Mouse (Mus musculus) midbrain, embryonic 13.5 days (tissue): ENCODE measurements around the gene Gm9639. TPM values are rescaled to one million over a fixed set of nuclear protein-coding genes. Genes with fewer than 3 reads are reported as not detected.
"Not testable (repeated sequence)": the region's sequence is repeated elsewhere in the genome, so short reads cannot be mapped to it uniquely, and the experiment has no call there.

ENCODE experiments used
- ATAC-seq: fragments of 200-750 bp; cut with Nextera tagmentation; 2 replicates; pipeline ENCODE4 v1.8.0; 2017; ENCODE audit warnings: mild to moderate bottlenecking, moderate TSS enrichment, moderate library complexity
- H3K27ac ChIP-seq: fragments of 300-500 bp; sonication (generic); 2 replicates; pipeline ENCODE4 v1.5.1; 2015; ENCODE audit warnings: inconsistent platforms, mild to moderate bottlenecking, moderate library complexity
- H3K27me3 ChIP-seq: fragments of 300-500 bp; sonication (generic); 2 replicates; pipeline ENCODE4 v1.6.1; 2015; ENCODE audit warnings: mild to moderate bottlenecking, inconsistent platforms
- H3K36me3 ChIP-seq: fragments of 300-500 bp; sonication (generic); 2 replicates; pipeline ENCODE4 v1.6.1; 2015; ENCODE audit warnings: mild to moderate bottlenecking, inconsistent platforms
- H3K4me1 ChIP-seq: fragments of 300-500 bp; sonication (generic); replicated peaks from 2 replicates; pipeline ENCODE4 v1.6.1; 2015; ENCODE audit warnings: inconsistent platforms
- H3K4me2 ChIP-seq: fragments of 300-500 bp; sonication (generic); replicated peaks from 2 replicates; pipeline ENCODE4 v1.6.1; 2015; ENCODE audit warnings: moderate library complexity, mild to moderate bottlenecking, inconsistent platforms
- H3K4me3 ChIP-seq: fragments of 300-500 bp; sonication (generic); replicated peaks from 2 replicates; pipeline ENCODE4 v1.5.1; 2015; ENCODE audit warnings: mild to moderate bottlenecking, inconsistent platforms
- H3K9ac ChIP-seq: fragments of 300-500 bp; sonication (generic); replicated peaks from 2 replicates; pipeline ENCODE4 v1.6.1; 2015; ENCODE audit warnings: mild to moderate bottlenecking, inconsistent platforms
- H3K9me3 ChIP-seq: fragments of 300-500 bp; sonication (generic); 2 replicates; pipeline ENCODE4 v1.6.1; 2016; ENCODE audit warnings: mild to moderate bottlenecking, inconsistent platforms
- WGBS: fragments of 180-500 bp; shearing (Covaris S2); methylation state at CpG from one replicate; pipeline ENCODE4 v1.1.7; 2015; 5-methylcytosine and 5-hydroxymethylcytosine counted together
- polyA plus RNA-seq: library from polyadenylated mRNA; unstranded; fragments of >200 nt; fragmentation: Nextera tagmentation; extraction: Ambion mirVana; gene quantifications from 2 replicates; pipeline ENCODE4 v1.2.1, GENCODE M21; 2015

Gene Gm9639
- polyA plus RNA-seq, 1 experiment from 2014 or later: not detected

DNA sequence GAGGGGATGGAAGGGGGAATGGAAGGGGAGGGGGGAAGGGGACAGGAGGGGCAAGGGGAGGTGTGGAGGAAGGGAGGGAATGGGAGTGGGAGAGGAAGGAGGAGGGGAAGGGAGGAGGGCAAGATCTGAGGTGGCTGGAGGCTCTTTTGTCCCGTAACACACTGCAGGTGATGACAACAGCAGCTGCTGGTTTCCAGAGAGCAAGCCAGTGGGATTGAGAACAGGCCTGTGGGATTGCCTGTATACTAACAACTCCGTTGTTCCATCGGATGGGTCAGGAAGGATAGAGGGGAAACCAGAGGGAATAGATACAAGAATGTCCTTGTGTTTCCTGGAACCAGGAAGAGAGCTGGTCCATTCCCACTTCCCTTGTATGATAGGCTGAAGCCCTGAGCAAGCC lies 2.8 kb upstream of the Gm9639 start:
- no peaks in the 10 kb centered on the region for H3K27me3 ChIP-seq
- no peak overlapping the region; the same call in 1 of the 2 replicates for H3K9ac ChIP-seq
- peaks cover 16% of the 10 kb centered on the region for H3K4me1 ChIP-seq
- no peaks in the 10 kb centered on the region for H3K9me3 ChIP-seq
- H3K4me3 ChIP-seq: no peak overlapping the region
- WGBS: 12% methylated on average over 3 of the region's 3 CpGs
- ATAC-seq: no peak
- no peaks in the 10 kb centered on the region for H3K36me3 ChIP-seq
- H3K27ac ChIP-seq: peak overlapping the region; percentile 73
- H3K4me2 ChIP-seq: no peak overlapping the region

DNA sequence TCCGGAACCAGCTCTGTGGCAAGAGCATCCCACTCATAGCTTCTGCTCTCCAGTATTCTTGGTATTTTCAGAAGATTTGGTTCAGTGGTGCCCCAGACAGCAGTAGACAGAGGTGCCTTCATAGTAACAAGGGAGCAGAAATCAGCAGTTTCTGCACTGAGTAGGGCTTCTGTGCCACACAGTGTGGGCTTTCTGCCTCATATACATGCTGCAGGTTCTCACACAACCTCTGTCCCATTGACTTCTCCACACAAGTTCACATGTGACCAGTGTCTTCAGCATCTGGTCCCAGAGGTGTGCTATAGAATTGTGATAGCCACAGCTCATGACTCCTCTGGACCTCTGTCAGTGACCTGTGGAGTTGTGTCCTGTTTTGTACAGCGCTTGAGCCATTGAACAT lies 6.3 kb downstream of the Gm9639 start:
- no peak overlapping the region for H3K27ac ChIP-seq
- H3K36me3 ChIP-seq: no peaks in the 10 kb centered on the region
- no peak overlapping the region for H3K4me3 ChIP-seq
- H3K4me1 ChIP-seq: no peaks in the 10 kb centered on the region
- no peak overlapping the region for H3K4me2 ChIP-seq
- H3K9me3 ChIP-seq: no peaks in the 10 kb centered on the region
- no peak for ATAC-seq
- 84% methylated on average over 2 of the region's 2 CpGs for WGBS
- no peaks in the 10 kb centered on the region for H3K27me3 ChIP-seq
- H3K9ac ChIP-seq: no peak overlapping the region

DNA sequence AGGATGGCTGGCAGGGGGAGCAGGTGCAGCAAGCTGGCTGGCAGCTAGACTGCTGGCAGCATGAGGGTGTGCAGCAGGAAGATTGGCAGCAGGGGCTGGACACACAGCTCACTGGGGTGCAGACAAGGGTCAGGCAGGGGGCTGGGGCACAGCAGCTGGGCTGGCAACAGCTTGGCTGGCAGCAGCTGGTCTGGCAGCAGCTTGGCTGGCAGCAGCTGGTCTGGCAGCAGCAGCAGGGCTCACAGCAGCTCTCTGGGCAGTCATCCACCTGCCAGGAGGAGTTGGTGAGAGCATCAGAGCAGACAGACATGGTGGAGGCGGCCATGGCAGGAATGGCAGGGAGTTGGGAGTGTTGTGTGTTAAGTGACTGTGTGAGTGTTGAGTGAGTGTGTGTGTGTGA lies 7.0 kb downstream of the Gm9639 start, which contains the start of gene Gm7137:
TSS of gene Gm7137 (minus strand) at position 325 of the 400 bp plus-strand sequence.
- H3K9ac ChIP-seq, H3K4me3 ChIP-seq, ATAC-seq, H3K27ac ChIP-seq, H3K27me3 ChIP-seq, H3K4me2 ChIP-seq, H3K4me1 ChIP-seq, H3K9me3 ChIP-seq, H3K36me3 ChIP-seq: not testable (repeated sequence)
- 43% methylated on average over 1 of the region's 1 CpGs for WGBS

DNA sequence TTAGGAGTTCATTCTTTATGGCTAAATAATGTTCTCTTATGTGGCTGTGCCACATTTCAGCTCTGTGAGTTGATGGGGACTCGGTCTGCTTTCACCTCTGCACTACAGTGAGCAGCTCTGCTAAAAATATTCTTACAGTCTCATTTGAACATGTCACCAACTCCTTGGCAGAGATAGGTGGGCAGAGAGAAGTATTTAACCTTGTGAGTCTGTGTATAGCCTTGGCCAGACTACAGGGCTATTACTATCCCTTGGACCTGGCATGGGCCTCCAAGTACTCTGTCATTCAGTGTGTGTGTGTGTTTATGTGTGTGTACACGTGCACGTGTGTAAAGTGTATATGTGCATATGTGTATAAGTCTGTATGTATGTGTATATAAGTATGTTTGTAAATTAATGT lies 11.5 kb downstream of the Gm9639 start:
- H3K4me2 ChIP-seq: not testable (repeated sequence)

DNA sequence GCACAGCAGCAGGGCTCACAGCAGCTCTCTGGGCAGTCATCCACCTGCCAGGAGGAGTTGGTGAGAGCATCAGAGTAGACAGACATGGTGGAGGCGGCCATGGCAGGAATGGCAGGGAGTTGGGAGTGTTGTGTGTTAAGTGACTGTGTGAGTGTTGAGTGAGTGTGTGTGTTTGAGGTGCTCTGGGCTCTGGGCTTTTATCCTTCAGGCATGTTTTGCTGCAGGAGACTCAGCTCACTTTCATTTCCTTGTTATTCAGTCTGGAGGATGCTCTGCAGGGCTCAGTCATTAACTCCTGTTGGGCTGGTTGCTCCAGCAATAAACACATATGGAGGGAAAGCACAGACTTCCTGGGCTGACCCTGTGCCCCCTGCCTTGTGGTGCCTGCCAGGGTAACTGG lies 12.4 kb downstream of the Gm9639 start, which contains the start of gene Gm3250:
TSS of gene Gm3250 (minus strand) at position 101 of the 400 bp plus-strand sequence.
- ATAC-seq, H3K4me1 ChIP-seq, H3K27me3 ChIP-seq, H3K36me3 ChIP-seq, H3K4me2 ChIP-seq, H3K27ac ChIP-seq, H3K9me3 ChIP-seq, H3K9ac ChIP-seq, H3K4me3 ChIP-seq: not testable (repeated sequence)
- 33% methylated on average over 1 of the region's 1 CpGs for WGBS

More for the DNA sequence above, 11.5 kb downstream of the Gm9639 start:
- H3K9ac ChIP-seq, H3K4me1 ChIP-seq, H3K36me3 ChIP-seq, H3K9me3 ChIP-seq, H3K27me3 ChIP-seq, H3K27ac ChIP-seq, H3K4me3 ChIP-seq, ATAC-seq: not testable (repeated sequence)
- WGBS: 93% methylated on average over 2 of the region's 3 CpGs

DNA sequence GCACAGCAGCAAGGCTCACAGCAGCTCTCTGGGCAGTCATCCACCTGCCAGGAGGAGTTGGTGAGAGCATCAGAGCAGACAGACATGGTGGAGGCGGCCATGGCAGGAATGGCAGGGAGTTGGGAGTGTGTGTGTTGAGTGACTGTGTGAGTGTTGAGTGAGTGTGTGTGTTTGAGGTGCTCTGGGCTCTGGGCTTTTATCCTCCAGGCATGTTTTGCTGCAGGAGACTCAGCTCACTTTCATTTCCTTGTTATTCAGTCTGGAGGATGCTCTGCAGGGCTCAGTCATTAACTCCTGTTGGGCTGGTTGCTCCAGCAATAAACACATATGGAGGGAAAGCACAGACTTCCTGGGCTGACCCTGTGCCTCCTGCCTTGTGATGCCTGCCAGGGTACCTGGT lies 18.0 kb downstream of the Gm9639 start, which contains the start of gene Gm7138:
TSS of gene Gm7138 (minus strand) at position 101 of the 400 bp plus-strand sequence.
- H3K27ac ChIP-seq, H3K9me3 ChIP-seq, H3K36me3 ChIP-seq, H3K4me3 ChIP-seq, H3K4me1 ChIP-seq, ATAC-seq, H3K4me2 ChIP-seq, H3K27me3 ChIP-seq, H3K9ac ChIP-seq: not testable (repeated sequence)
- WGBS: 63% methylated on average over 1 of the region's 1 CpGs

DNA sequence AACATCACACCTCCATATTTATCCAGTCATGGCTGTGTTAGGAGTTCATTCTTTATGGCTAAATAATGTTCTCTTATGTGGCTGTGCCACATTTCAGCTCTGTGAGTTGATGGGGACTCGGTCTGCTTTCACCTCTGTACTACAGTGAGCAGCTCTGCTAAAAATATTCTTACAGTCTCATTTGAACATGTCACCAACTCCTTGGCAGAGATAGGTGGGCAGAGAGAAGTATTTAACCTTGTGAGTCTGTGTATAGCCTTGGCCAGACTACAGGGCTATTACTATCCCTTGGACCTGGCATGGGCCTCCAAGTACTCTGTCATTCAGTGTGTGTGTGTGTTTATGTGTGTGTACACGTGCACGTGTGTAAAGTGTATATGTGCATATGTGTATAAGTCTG lies 22.7 kb downstream of the Gm9639 start:
- not testable (repeated sequence) for H3K27me3 ChIP-seq, H3K9me3 ChIP-seq, H3K4me3 ChIP-seq, ATAC-seq, H3K4me1 ChIP-seq, H3K27ac ChIP-seq, H3K9ac ChIP-seq, H3K4me2 ChIP-seq, H3K36me3 ChIP-seq
- WGBS: 91% methylated on average over 3 of the region's 3 CpGs

DNA sequence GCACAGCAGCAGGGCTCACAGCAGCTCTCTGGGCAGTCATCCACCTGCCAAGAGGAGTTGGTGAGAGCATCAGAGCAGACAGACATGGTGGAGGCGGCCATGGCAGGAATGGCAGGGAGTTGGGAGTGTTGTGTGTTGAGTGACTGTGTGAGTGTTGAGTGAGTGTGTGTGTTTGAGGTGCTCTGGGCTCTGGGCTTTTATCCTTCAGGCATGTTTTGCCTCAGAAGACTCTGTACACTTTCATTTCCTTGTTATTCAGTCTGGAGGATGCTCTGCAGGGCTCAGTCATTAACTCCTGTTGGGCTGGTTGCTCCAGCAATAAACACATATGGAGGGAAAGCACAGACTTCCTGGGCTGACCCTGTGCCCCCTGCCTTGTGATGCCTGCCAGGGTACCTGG lies 23.7 kb downstream of the Gm9639 start, which contains the start of gene Gm3238:
TSS of gene Gm3238 (minus strand) at position 101 of the 400 bp plus-strand sequence.
- not testable (repeated sequence) for ATAC-seq, H3K27me3 ChIP-seq, H3K9me3 ChIP-seq, H3K36me3 ChIP-seq, H3K9ac ChIP-seq, H3K27ac ChIP-seq, H3K4me3 ChIP-seq, H3K4me1 ChIP-seq, H3K4me2 ChIP-seq
- WGBS: 70% methylated on average over 1 of the region's 1 CpGs

DNA sequence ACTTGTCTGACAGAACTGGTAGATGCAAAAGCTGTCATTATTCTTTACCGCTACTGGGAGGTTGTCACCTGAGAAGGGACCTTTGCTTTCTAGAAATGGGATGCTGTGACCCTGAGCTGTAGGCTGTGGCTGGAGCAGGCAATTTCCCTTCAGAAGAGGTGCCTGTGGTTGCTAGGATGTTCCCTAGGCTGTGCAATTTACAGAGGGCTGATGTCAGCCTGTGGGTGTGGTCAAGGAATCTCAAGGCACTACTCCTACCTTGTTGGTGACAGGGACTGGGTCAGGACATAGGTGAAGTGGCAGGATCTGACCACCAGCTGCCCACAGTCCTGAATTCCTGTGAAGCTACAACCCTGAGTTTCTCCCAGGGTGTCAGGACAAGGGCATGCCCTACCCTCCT lies 25.1 kb downstream of the Gm9639 start:
- H3K4me3 ChIP-seq: no peak overlapping the region
- no peak overlapping the region for H3K4me2 ChIP-seq
- H3K9me3 ChIP-seq: no peaks in the 10 kb centered on the region
- H3K36me3 ChIP-seq: no peaks in the 10 kb centered on the region
- H3K9ac ChIP-seq: no peak overlapping the region
- WGBS: 87% methylated on average over 1 of the region's 1 CpGs
- H3K27ac ChIP-seq: no peak overlapping the region
- no peaks in the 10 kb centered on the region for H3K4me1 ChIP-seq
- no peak for ATAC-seq
- H3K27me3 ChIP-seq: no peaks in the 10 kb centered on the region

DNA sequence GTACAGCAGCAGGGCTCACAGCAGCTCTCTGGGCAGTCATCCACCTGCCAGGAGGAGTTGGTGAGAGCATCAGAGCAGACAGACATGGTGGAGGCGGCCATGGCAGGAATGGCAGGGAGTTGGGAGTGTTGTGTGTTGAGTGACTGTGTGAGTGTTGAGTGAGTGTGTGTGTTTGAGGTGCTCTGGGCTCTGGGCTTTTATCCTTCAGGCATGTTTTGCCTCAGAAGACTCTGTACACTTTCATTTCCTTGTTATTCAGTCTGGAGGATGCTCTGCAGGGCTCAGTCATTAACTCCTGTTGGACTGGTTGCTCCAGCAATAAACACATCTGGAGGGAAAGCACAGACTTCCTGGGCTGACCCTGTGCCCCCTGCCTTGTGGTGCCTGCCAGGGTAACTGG lies 35.3 kb downstream of the Gm9639 start, which contains the start of gene Gm3233:
TSS of gene Gm3233 (minus strand) at position 101 of the 400 bp plus-strand sequence.
- not testable (repeated sequence) for H3K27ac ChIP-seq, H3K36me3 ChIP-seq, H3K9me3 ChIP-seq, H3K4me3 ChIP-seq, H3K4me2 ChIP-seq, H3K27me3 ChIP-seq, H3K9ac ChIP-seq, H3K4me1 ChIP-seq, ATAC-seq
- 70% methylated on average over 1 of the region's 1 CpGs for WGBS

DNA sequence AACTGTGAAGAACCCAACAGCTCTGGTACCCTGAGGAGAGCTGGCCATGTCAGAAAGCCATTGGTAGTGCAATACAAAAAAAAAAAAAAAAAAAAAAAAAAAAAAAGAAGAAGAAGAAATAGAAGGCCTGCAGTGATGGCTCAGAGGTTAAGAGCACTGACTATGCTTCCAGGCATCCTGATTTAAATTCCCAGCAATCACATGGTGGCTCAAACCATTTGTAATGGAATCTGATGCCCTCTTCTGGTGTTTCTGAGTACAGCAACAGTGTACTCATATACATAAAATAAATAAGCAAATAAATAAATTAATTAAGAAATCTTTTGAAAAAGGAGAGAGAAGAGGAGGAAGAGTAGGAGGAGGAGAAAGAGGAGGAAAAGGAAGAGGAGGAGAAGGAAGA lies 41.4 kb downstream of the Gm9639 start:
- Histone ChIP-seq H3K27ac (no peak overlapping the region), H3K36me3 (no peaks in the 10 kb centered on the region), H3K4me1 (0 out of 2 replicates have a peak, but pooled peaks cover 6% of the 10 kb centered on the region), H3K4me3 (no peak overlapping the region), H3K27me3 (no peaks in the 10 kb centered on the region), H3K9ac (no peak overlapping the region), H3K4me2 (no peak overlapping the region), H3K9me3 (no peaks in the 10 kb centered on the region)
- ATAC-seq: no peak

DNA sequence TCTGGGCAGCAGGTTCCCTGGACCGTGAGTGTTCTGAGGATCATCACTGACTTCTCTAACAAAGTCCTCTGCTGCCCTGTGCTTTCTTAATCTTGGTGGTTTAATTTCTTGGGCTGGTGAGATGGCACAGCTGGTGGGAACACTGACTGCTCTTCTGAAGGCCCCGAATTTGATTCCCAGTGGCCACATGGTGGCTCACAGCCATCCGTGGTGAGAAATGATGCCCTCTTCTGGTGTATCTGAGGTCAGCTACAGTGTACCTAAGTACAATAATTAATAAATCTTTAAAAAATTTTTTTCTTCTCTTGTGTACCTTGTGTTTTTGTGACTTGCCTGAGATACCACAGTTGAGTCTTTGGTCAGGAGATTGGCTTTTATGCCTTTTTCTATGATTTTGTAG lies 42.6 kb downstream of the Gm9639 start:
- not testable (repeated sequence) for H3K27me3 ChIP-seq, H3K27ac ChIP-seq, H3K4me1 ChIP-seq, H3K9me3 ChIP-seq, H3K9ac ChIP-seq, ATAC-seq, H3K4me2 ChIP-seq, H3K36me3 ChIP-seq, H3K4me3 ChIP-seq
- 65% methylated on average over 3 of the region's 3 CpGs for WGBS

DNA sequence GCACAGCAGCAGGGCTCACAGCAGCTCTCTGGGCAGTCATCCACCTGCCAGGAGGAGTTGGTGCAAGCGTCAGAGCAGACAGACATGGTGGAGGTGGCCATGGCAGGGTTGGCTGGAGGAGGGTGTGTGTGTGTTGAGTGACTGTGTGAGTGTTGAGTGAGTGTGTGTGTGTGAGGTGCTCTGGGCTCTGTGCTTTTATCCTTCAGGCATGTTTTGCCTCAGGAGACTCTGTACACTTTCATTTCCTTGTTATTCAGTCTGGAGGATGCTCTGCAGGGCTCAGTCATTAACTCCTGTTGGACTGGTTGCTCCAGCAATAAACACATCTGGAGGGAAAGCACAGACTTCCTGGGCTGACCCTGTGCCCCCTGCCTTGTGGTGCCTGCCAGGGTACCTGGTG lies 43.6 kb downstream of the Gm9639 start, which contains the start of gene Gm9736:
TSS of gene Gm9736 (minus strand) at position 101 of the 400 bp plus-strand sequence.
- ATAC-seq, H3K4me1 ChIP-seq, H3K4me3 ChIP-seq, H3K9ac ChIP-seq, H3K9me3 ChIP-seq, H3K36me3 ChIP-seq, H3K27me3 ChIP-seq, H3K4me2 ChIP-seq: not testable (repeated sequence)
- WGBS: 50% methylated on average over 1 of the region's 1 CpGs
- H3K27ac ChIP-seq: peak within 1 kb of the TSS; percentile 35; the same call in 1 of the 2 replicates
